Mouse (Mus musculus): Measurements from ENCODE around the gene Spg20.

Gene Spg20

GRCm38 (mm10) chr3:55147156-55147555, 35.2 kb downstream of the Spg20 start:
- no peak for DNase-seq (ENCODE audit: low read depth in 2 of 2, low spot score in 2 of 2)

GRCm38 (mm10) chr3:55148091-55148490, 36.2 kb downstream of the Spg20 start:
- DNase-seq (ENCODE audit: low read depth in 2 of 2, low spot score in 2 of 2): no peak

GRCm38 (mm10) chr3:55151656-55152433, 39.9 kb downstream of the Spg20 start:
- no peak for DNase-seq (ENCODE audit: low read depth in 2 of 2, low spot score in 2 of 2)

GRCm38 (mm10) chr3:55152673-55153334, 40.9 kb downstream of the Spg20 start:
- no peak for DNase-seq (ENCODE audit: low read depth in 2 of 2, low spot score in 2 of 2)

GRCm38 (mm10) chr3:55154163-55154562, 42.3 kb downstream of the Spg20 start:
- DNase-seq (ENCODE audit: low read depth in 2 of 2, low spot score in 2 of 2): no peak

GRCm38 (mm10) chr3:55157413-55157812, 45.5 kb downstream of the Spg20 start:
- DNase-seq (ENCODE audit: low read depth in 2 of 2, low spot score in 2 of 2): no peak

- no peak for DNase-seq (ENCODE audit: low read depth in 2 of 2, low spot score in 2 of 2)
Observed at GRCm38 (mm10) chr3:55161144-55161543, 49.2 kb downstream of the Spg20 start.

- no peak for DNase-seq (ENCODE audit: low read depth in 2 of 2, low spot score in 2 of 2)
Observed at GRCm38 (mm10) chr3:55163510-55163909, 51.6 kb downstream of the Spg20 start.

GRCm38 (mm10) chr3:55172478-55172877, 60.6 kb downstream of the Spg20 start:
- DNase-seq (ENCODE audit: low read depth in 2 of 2, low spot score in 2 of 2): no peak

- DNase-seq (ENCODE audit: low read depth in 2 of 2, low spot score in 2 of 2): no peak
Observed at GRCm38 (mm10) chr3:55177271-55177670, 65.4 kb downstream of the Spg20 start.

GRCm38 (mm10) chr3:55181766-55182165, 69.9 kb downstream of the Spg20 start, which contains the start of gene Sohlh2:
Gene Sohlh2, plus strand, starts transcription at chr3:55182028.
- DNase-seq (ENCODE audit: low read depth in 2 of 2, low spot score in 2 of 2): no peak
